Mouse (Mus musculus) embryo, embryonic 11 days (tissue): ENCODE measurements around the gene Klk9.

Source experiments
- DNase-seq: peaks from one replicate; pipeline ENCODE4 v3.0.0-alpha.2; 2015

Klk9 gene

DNA sequence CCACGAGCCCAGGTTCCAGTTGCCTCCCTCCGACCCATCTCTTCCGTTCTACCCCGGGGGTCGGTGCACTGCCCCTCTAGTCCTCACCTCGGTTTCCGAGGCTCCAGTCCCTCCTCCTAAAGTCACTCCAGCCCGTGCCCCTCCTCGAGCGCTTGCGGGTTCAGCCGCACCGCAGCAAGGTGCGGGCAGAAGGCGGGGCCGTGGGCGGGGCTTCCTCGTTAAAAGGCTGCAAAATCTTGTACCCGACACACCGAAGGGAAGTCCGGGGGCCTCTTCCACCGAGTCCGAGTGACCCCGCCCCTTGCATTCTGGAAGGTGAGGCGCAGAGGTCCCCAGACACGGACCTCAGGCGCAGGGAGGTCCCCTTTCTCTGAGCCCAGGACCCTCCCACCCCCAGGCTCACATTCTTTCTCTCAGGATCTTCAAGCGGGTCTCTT lies 5.7 kb downstream of the Klk9 start, which contains the start of gene Klk8:
Klk8 (plus strand) TSS at position 245 of the 437 bp plus-strand sequence.
- peak; percentile 54 for DNase-seq

DNA sequence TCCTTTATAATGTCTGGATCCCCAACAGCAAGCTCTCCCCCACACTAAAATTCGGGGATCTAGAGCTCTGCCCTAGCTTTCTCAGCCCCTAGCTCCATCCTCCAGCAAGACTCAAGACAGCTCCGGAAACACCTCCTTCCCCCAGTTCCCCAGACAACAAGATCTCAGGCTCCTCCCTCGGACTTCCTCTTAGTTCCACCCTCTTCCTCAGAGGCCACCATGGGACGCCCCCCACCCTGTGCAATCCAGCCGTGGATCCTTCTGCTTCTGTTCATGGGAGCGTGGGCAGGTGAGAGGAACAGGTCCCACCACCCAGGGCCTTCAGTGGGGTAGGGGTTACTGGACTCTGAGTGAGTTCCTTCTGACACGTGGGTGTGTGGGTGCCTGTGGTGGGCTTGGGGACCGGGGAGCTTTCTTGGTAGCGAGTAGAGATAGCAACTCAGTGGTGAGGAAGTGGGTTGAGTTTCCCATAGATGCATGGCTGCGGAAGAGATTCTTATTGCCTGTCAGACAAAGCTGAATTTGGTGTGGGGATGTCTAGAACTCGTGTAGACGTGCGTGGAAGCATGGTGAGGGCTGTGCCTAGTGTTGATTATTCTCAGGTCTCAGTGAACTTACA lies 6.3 kb downstream of the Klk9 start:
- peak; percentile 21 for DNase-seq

DNA sequence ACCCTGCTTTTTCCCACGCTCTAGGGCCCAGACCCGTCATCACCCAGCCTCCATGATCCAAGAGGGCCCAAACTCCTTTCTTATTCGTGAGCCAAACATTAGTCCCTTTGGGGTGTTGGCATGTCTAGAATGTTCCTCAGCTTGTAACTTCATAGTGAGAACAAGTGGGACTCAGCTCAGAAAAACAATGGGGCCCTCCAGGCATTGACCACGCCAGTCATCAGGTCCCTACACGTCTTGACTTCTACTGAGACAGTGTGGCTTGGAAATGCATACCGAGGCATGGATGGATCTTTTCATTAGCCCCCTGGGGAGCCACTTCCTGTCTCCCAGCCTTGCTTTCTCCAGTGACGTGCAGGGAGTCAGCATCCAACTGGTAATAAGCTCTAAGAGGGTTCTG lies 8.2 kb downstream of the Klk9 start:
- no peak for DNase-seq

DNA sequence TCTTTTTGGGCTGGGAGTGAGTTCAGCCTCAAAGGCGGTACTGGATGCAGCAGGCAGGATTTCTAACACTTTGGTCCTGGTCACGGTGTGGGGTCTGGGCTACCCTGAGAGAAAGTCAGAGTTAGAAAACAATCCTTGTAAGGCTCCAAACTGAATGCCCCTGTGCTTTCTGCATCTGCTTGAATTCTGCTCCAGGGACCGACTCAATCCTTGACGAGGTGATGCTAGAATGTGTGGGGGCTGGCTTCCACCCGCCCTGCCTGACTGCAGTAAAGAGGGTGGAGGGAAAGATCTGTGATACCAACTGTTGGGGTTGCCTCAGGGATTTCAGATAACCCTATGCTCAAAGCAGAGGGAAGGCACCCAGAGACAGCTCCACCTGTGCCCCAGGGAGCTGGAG lies 19.3 kb downstream of the Klk9 start, which contains the start of gene Klk7:
Klk7 (plus strand) TSS at position 301 of the 400 bp plus-strand sequence.
- DNase-seq, result no peak

DNA sequence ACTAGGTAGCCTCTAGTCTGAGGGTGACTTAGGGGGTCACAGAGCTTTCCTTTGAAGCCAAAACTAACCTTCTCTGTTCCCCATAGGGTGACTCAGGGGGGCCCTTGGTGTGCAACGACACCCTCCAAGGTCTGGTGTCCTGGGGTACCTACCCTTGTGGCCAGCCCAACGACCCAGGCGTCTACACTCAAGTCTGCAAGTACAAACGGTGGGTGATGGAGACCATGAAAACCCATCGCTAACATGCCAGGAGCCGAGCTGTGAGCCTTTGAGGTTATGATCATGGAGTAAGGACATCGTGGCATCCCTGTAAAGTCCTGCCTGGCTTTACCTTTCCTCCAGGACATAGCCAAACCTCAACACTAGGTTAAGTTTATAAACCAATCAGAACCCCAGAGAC lies 23.5 kb downstream of the Klk9 start:
- DNase-seq, result no peak

DNA sequence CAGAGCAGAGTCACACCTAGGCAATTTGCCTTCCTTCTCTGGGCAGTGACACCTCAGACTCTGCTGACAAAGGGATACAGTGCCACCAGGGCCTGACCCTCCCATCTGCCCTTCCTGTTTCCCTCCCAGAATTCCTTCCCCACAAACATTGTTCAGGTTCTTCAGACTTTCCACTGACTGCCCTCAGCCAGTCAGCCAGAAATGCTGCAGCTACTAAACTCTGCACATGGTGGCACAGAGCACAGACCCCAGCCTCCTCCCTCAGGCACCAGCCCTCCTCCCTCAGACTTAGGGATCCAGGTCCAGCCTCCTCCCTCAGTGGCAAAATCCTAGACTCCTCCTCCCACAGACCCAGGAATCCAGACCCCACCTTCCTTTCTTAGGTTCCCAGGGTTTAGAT lies 25.1 kb downstream of the Klk9 start:
- no peak for DNase-seq

DNA sequence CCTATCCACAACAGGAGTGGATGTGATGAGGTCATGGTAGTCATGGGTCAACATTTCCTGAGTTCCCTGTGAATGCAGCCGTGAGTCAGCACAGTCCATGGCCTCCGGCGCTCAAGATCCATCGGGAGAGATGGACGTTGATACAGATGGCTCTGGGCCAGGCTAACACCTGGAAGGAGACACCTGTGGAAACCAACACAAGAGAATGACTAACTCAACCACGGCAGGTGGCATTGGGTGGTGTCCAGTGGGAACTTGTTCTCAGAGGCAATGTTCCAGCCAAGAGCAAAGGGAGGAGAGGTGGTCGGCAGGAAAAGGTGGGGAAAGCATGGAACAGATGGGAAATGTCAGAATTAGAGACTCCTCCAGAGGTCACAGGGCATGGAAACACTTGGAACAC lies 29.9 kb downstream of the Klk9 start:
- no peak for DNase-seq

DNA sequence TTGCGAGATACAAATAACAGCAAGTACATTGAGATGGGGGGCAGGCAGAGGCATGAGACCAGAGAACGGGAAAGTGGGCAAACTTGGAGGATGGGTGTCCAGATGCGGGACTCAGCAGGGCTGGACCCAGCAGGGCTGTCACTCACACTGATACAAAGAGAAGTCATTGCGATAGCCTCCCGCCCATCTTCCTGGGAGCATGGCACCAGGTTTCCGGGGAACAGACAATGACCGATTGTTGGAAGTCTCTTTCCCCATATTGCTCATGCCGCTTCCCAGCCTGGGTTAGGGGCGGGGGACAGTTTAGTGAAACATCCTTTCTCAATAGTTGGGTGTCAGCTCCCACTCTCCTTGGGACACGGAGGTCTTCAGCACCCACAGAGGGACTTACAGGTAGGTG lies 32.5 kb downstream of the Klk9 start, which contains the start of gene Klk6:
Klk6 (plus strand) TSS at position 301 of the 400 bp plus-strand sequence.
- no peak for DNase-seq

DNA sequence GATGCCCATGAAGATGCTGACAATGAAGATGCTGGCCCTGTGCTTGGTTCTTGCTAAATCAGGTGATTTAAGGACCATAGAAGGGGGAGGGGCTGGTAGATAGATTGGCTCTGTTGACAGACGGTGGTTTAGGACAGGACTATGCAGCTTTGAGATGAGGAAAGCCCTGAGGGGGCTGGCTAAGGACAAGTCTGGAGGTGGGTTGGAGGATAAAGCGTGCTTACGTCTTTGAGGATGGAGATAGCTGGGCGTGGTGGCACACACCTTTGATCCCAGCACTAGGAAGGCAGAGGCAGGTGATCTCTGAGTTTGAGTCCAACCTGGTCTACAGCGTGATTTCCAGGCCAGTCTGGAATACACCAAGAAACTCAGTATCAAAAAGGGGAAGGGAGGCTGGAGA lies 34.4 kb downstream of the Klk9 start:
- DNase-seq, result no peak

DNA sequence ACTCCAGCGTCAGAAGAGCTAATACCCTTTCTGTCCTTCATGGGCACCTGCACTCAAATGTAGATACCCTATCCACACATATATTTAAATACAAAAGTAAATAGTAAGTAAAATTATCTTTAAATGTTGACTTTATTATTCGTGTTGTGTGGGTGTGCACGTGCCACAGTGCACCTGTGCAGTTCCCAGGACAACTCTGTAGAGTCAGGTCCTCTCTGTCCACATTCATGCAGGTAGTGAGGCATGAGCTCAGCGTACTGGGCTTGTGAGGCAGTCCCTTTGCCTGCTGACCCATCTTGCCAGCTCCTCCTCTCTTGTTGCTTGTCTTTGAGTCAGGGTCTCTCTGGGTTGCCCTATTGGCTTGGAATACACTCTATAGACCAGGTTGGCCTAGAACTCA lies 36.0 kb downstream of the Klk9 start:
- no peak for DNase-seq

DNA sequence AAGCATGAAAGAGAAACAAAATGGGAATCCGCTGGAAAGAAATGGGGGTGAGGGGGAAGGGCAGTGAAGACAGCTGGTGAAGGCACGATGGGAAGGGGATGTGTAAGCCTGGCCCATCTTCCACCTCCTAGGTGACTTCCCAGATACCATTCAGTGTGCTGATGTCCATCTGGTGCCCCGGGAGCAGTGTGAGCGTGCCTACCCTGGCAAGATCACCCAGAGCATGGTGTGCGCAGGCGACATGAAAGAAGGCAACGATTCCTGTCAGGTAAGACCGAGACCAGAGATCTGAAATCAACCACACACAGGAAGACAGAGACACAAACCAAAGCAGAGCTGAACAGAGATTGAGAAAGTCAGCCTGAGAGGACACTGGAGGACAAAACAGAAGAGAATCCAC lies 37.3 kb downstream of the Klk9 start:
- no peak for DNase-seq

DNA sequence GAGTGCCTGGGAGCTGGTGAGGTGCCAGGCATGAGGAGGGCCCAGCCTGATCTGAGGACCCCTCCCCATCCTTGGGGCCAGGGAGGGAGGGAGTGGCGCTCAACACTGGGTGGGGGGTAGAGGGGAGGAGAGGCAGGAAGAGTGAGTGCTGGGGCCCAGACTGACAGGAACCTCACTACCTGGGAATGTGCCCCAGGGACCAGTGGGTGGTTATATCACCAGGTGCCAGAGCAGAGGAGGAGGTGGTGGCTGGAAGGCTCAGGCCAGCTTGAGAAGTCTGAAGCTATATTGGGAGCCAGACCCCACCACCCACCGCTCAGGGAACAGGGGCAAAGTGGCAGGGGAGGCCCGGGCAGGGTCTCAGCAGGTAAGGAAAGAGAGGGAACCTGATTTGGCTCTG lies 50.0 kb downstream of the Klk9 start, which contains the start of gene Klk5:
Klk5 (plus strand) TSS at position 271 of the 400 bp plus-strand sequence.
- DNase-seq, result no peak

DNA sequence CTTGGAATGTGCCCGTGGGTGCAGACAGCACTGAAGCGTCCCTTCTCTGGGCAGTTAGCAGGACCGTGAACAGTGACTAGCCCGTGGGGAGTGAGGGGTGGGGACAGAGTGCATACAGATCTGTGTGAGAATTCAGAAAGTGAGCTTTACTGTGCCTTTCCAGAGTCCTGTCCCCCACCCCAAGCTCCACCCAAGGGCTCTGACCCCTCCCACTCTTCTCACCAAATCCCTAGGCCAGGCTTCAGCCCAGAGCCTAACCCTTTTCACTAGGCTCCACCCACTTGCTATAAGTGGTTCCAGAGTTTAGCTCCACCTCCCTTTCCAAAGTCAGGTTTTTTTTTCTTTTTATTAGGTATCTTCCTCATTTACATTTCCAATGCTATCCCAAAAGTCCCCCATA lies 52.1 kb downstream of the Klk9 start:
- DNase-seq, result no peak
